Mouse (Mus musculus) kidney, adult 11 months (tissue): ENCODE data around the gene Chn2.
A peak's percentile ranks its signal among the peaks of the same experiment; 100 is the strongest.

Experiments
- DNase-seq: peaks from one replicate; pipeline ENCODE4 v3.0.0; 2022

Gene Chn2

GRCm38 (mm10) chr6:54161246-54161645 lies 121.9 kb downstream of the Chn2 start:
- no peak for DNase-seq

GRCm38 (mm10) chr6:54162321-54162720 lies 123.0 kb downstream of the Chn2 start:
- DNase-seq, result peak; percentile 49

- DNase-seq, result no peak
These were observed 123.4 kb downstream of the Chn2 start for GRCm38 (mm10) chr6:54162786-54163185.

- no peak for DNase-seq
These were observed 124.3 kb downstream of the Chn2 start for GRCm38 (mm10) chr6:54163702-54164101.

GRCm38 (mm10) chr6:54164777-54165176 lies 125.4 kb downstream of the Chn2 start:
- peak; percentile 51 for DNase-seq

- no peak for DNase-seq
These were observed 125.9 kb downstream of the Chn2 start for GRCm38 (mm10) chr6:54165246-54165645.

- DNase-seq, result no peak
These were observed 126.5 kb downstream of the Chn2 start for GRCm38 (mm10) chr6:54165863-54166262.

- peak; percentile 19 for DNase-seq
These were observed 127.7 kb downstream of the Chn2 start for GRCm38 (mm10) chr6:54166991-54167546.

GRCm38 (mm10) chr6:54170286-54170894 lies 131.0 kb downstream of the Chn2 start:
- DNase-seq, result no peak

GRCm38 (mm10) chr6:54171385-54171784 lies 132.0 kb downstream of the Chn2 start:
- DNase-seq, result no peak

- no peak for DNase-seq
These were observed 136.3 kb downstream of the Chn2 start for GRCm38 (mm10) chr6:54175473-54176215.

GRCm38 (mm10) chr6:54177081-54177480 lies 137.7 kb downstream of the Chn2 start:
- peak; percentile 22 for DNase-seq

- DNase-seq, result no peak
These were observed 139.9 kb downstream of the Chn2 start for GRCm38 (mm10) chr6:54179056-54179873.

GRCm38 (mm10) chr6:54179874-54180212 lies 140.5 kb downstream of the Chn2 start:
- DNase-seq, result no peak

- no peak for DNase-seq
These were observed 144.6 kb downstream of the Chn2 start for GRCm38 (mm10) chr6:54183825-54184578.

- DNase-seq, result no peak
These were observed 154.4 kb downstream of the Chn2 start for GRCm38 (mm10) chr6:54193631-54194305.

GRCm38 (mm10) chr6:54197821-54198412 lies 158.6 kb downstream of the Chn2 start:
- DNase-seq, result no peak

GRCm38 (mm10) chr6:54199516-54199915 lies 160.2 kb downstream of the Chn2 start:
- no peak for DNase-seq

- DNase-seq, result no peak
These were observed 160.8 kb downstream of the Chn2 start for GRCm38 (mm10) chr6:54200031-54200722.

- DNase-seq, result peak; percentile 71
These were observed 163.1 kb downstream of the Chn2 start for GRCm38 (mm10) chr6:54202311-54203020.
